Mouse (Mus musculus): Measurements from ENCODE around the gene Ust. TPM values are rescaled to one million over a fixed set of nuclear protein-coding genes. Genes with fewer than 3 reads are reported as not detected.

Ust gene
- polyA plus RNA-seq, 1 experiment from 2014 or later: 0.63 TPM

- TF ChIP-seq EP300 (IDR thresholded peaks at IDR 0.05; ENCODE audit: low read depth): no peak
- TF ChIP-seq CTCF (IDR thresholded peaks at IDR 0.05; ENCODE audit: low read depth): no peak
- DNase-seq (no peak), ATAC-seq (no peak)
- Histone ChIP-seq H3K4me2 (ENCODE audit: low read depth, low read length) (no peak overlapping the region), H3K4me3 (ENCODE audit: low read depth, low read length) (no peak overlapping the region), H3K9ac (replicated peaks) (no peak overlapping the region), H3K36me3 (replicated peaks; ENCODE audit: insufficient read depth, low read length) (no peaks in the 10 kb centered on the region), H3K27me3 (ENCODE audit: insufficient read depth, low read length) (no peaks in the 10 kb centered on the region), H3K9me3 (ENCODE audit: low read length) (no peaks in the 10 kb centered on the region), H3K4me1 (ENCODE audit: insufficient read depth) (peaks cover 3% of the 10 kb centered on the region; the same call in 1 of the 2 replicates), H3K27ac (ENCODE audit: low read depth) (no peak overlapping the region)
- WGBS (ENCODE audit: insufficient replicate concordance): 85% methylated on average over 10 of the region's 10 CpGs
Measured at GRCm38 (mm10) chr10:8236780-8237571, 281.6 kb downstream of the Ust start.

GRCm38 (mm10) chr10:8233148-8233901, 285.3 kb downstream of the Ust start:
- 77% methylated on average over 8 of the region's 8 CpGs for WGBS (ENCODE audit: insufficient replicate concordance)
- Histone ChIP-seq H3K4me3 (ENCODE audit: low read depth, low read length) (no peak overlapping the region), H3K9me3 (ENCODE audit: low read length) (no peaks in the 10 kb centered on the region), H3K27me3 (ENCODE audit: insufficient read depth, low read length) (no peaks in the 10 kb centered on the region), H3K4me2 (ENCODE audit: low read depth, low read length) (no peak overlapping the region), H3K4me1 (ENCODE audit: insufficient read depth) (peaks cover 3% of the 10 kb centered on the region; the same call in 1 of the 2 replicates), H3K36me3 (replicated peaks; ENCODE audit: insufficient read depth, low read length) (no peaks in the 10 kb centered on the region), H3K9ac (replicated peaks) (no peak overlapping the region), H3K27ac (ENCODE audit: low read depth) (no peak overlapping the region)
- TF ChIP-seq EP300 (IDR thresholded peaks at IDR 0.05; ENCODE audit: low read depth): no peak
- no peak for DNase-seq
- ATAC-seq: peak; percentile 38; the same call in 1 of the 2 replicates

GRCm38 (mm10) chr10:8232535-8232934, 286.1 kb downstream of the Ust start:
- WGBS (ENCODE audit: insufficient replicate concordance): 75% methylated on average over 6 of the region's 6 CpGs
- Histone ChIP-seq H3K9me3 (ENCODE audit: low read length) (no peaks in the 10 kb centered on the region), H3K4me1 (ENCODE audit: insufficient read depth) (peaks cover 3% of the 10 kb centered on the region; the same call in 1 of the 2 replicates), H3K27me3 (ENCODE audit: insufficient read depth, low read length) (no peaks in the 10 kb centered on the region), H3K4me3 (ENCODE audit: low read depth, low read length) (no peak overlapping the region), H3K36me3 (replicated peaks; ENCODE audit: insufficient read depth, low read length) (no peaks in the 10 kb centered on the region), H3K4me2 (ENCODE audit: low read depth, low read length) (no peak overlapping the region), H3K27ac (ENCODE audit: low read depth) (no peak overlapping the region), H3K9ac (replicated peaks) (no peak overlapping the region)
- no peak; the same call in 1 of the 2 replicates for TF ChIP-seq EP300 (IDR thresholded peaks at IDR 0.05; ENCODE audit: low read depth)
- no peak for TF ChIP-seq CTCF (IDR thresholded peaks at IDR 0.05; ENCODE audit: low read depth)
- DNase-seq (no peak), ATAC-seq (peak; percentile 62)

GRCm38 (mm10) chr10:8228375-8228743, 290.3 kb downstream of the Ust start:
- H3K9ac ChIP-seq (replicated peaks): no peak overlapping the region
- no peak for DNase-seq
- TF ChIP-seq CTCF (IDR thresholded peaks at IDR 0.05; ENCODE audit: low read depth): no peak
- no peak for TF ChIP-seq EP300 (IDR thresholded peaks at IDR 0.05; ENCODE audit: low read depth)
- peaks cover 2% of the 10 kb centered on the region; the same call in 1 of the 2 replicates for H3K4me1 ChIP-seq (ENCODE audit: insufficient read depth)
- no peaks in the 10 kb centered on the region for H3K9me3 ChIP-seq (ENCODE audit: low read length)
- WGBS (ENCODE audit: insufficient replicate concordance): 70% methylated on average over 3 of the region's 3 CpGs
- H3K4me2 ChIP-seq (ENCODE audit: low read depth, low read length): no peak overlapping the region
- no peaks in the 10 kb centered on the region for H3K36me3 ChIP-seq (replicated peaks; ENCODE audit: insufficient read depth, low read length)
- no peaks in the 10 kb centered on the region for H3K27me3 ChIP-seq (ENCODE audit: insufficient read depth, low read length)
- H3K4me3 ChIP-seq (ENCODE audit: low read depth, low read length): no peak overlapping the region
- H3K27ac ChIP-seq (ENCODE audit: low read depth): no peak overlapping the region
- no peak for ATAC-seq

- ATAC-seq: no peak
- Histone ChIP-seq H3K4me2 (ENCODE audit: low read depth, low read length) (no peak overlapping the region), H3K9me3 (ENCODE audit: low read length) (no peaks in the 10 kb centered on the region), H3K4me3 (ENCODE audit: low read depth, low read length) (no peak overlapping the region), H3K4me1 (ENCODE audit: insufficient read depth) (no peaks in the 10 kb centered on the region; the same call in 1 of the 2 replicates), H3K27ac (ENCODE audit: low read depth) (no peak overlapping the region; the same call in 1 of the 2 replicates), H3K27me3 (ENCODE audit: insufficient read depth, low read length) (no peaks in the 10 kb centered on the region), H3K9ac (replicated peaks) (no peak overlapping the region), H3K36me3 (replicated peaks; ENCODE audit: insufficient read depth, low read length) (no peaks in the 10 kb centered on the region)
- WGBS (ENCODE audit: insufficient replicate concordance): 57% methylated on average over 5 of the region's 5 CpGs
- no peak for DNase-seq
- TF ChIP-seq EP300 (IDR thresholded peaks at IDR 0.05; ENCODE audit: low read depth) (no peak), CTCF (IDR thresholded peaks at IDR 0.05; ENCODE audit: low read depth) (no peak)
Measured at GRCm38 (mm10) chr10:8227705-8228374, 290.8 kb downstream of the Ust start.

- no peak overlapping the region for H3K4me3 ChIP-seq (ENCODE audit: low read depth, low read length)
- H3K9me3 ChIP-seq (ENCODE audit: low read length): no peaks in the 10 kb centered on the region
- peak; percentile 57; the same call in 1 of the 2 replicates for TF ChIP-seq EP300 (IDR thresholded peaks at IDR 0.05; ENCODE audit: low read depth)
- TF ChIP-seq CTCF (IDR thresholded peaks at IDR 0.05; ENCODE audit: low read depth): no peak
- H3K36me3 ChIP-seq (replicated peaks; ENCODE audit: insufficient read depth, low read length): no peaks in the 10 kb centered on the region
- H3K27ac ChIP-seq (ENCODE audit: low read depth): peak overlapping the region; percentile 77
- 67% methylated on average over 3 of the region's 3 CpGs for WGBS (ENCODE audit: insufficient replicate concordance)
- no peaks in the 10 kb centered on the region for H3K27me3 ChIP-seq (ENCODE audit: insufficient read depth, low read length)
- no peak overlapping the region for H3K9ac ChIP-seq (replicated peaks)
- H3K4me2 ChIP-seq (ENCODE audit: low read depth, low read length): no peak overlapping the region
- DNase-seq (peak; percentile 23), ATAC-seq (peak; percentile 100)
- H3K4me1 ChIP-seq (ENCODE audit: insufficient read depth): no peaks in the 10 kb centered on the region; the same call in 1 of the 2 replicates
Measured at GRCm38 (mm10) chr10:8226650-8227049, 292.0 kb downstream of the Ust start.
